Mouse (Mus musculus) stomach, postnatal 0 days (tissue): ENCODE data around the gene Fkbp1b.
A peak's percentile ranks its signal among the peaks of the same experiment; 100 is the strongest.

Experiments
- CTCF ChIP-seq: IDR thresholded peaks from 2 replicates; pipeline ENCODE4 v1.5.1; 2016; ENCODE audit warnings: antibody characterized with exemption, low read depth, mild to moderate bottlenecking, moderate library complexity
- EP300 ChIP-seq: optimal IDR thresholded peaks from 2 replicates; pipeline ENCODE3; 2016; ENCODE audit warnings: antibody characterized with exemption

DNA sequence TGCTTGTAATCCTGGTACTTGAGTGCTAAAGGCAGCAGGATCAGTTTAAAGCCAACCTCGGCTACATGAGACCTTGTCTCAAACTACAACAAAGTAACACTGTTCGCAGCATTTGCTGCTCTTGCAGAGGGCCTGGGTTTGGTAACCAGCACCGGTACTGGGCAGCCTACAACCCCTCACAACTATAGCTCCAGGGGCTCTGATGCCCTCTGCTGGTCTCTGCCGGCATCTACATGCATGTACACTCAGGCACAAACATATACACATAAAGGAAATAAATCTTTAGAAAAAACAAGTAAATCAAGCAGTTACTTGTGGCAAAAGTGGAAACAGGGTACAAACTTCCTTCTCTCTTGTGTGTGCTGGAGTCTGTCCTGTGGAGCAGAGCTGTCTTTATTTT is 21.3 kb upstream of the Fkbp1b start:
- TF ChIP-seq CTCF (peak; percentile 45), EP300 (no peak)
